Mouse (Mus musculus) bone marrow, adult 2 months (tissue): ENCODE measurements around the gene Oma1.

Experiments
- CTCF ChIP-seq: fragments of 200-500 bp; IDR thresholded peaks from 2 replicates; pipeline ENCODE4 v1.5.1; 2011; ENCODE audit warnings: low read length, control low read depth; ENCODE audit not compliant: control insufficient read depth, insufficient read depth
- POLR2A ChIP-seq: fragments of 200-500 bp; IDR thresholded peaks from 2 replicates; pipeline ENCODE4 v1.6.1; 2011; ENCODE audit warnings: low read depth, mild to moderate bottlenecking, control low read depth, low read length, borderline replicate concordance; ENCODE audit not compliant: control insufficient read depth

GRCm38 (mm10) chr4:103388530-103389178 is 75.0 kb downstream of the Oma1 start:
- no peak for TF ChIP-seq POLR2A
- TF ChIP-seq CTCF, result no peak
